Mouse (Mus musculus): ENCODE measurements around the gene Lsm12. TPM values are rescaled to one million over a fixed set of nuclear protein-coding genes. Genes with fewer than 3 reads are reported as not detected.

Gene Lsm12
- polyA plus RNA-seq, 1 experiment from 2014 or later: 103 TPM

DNA sequence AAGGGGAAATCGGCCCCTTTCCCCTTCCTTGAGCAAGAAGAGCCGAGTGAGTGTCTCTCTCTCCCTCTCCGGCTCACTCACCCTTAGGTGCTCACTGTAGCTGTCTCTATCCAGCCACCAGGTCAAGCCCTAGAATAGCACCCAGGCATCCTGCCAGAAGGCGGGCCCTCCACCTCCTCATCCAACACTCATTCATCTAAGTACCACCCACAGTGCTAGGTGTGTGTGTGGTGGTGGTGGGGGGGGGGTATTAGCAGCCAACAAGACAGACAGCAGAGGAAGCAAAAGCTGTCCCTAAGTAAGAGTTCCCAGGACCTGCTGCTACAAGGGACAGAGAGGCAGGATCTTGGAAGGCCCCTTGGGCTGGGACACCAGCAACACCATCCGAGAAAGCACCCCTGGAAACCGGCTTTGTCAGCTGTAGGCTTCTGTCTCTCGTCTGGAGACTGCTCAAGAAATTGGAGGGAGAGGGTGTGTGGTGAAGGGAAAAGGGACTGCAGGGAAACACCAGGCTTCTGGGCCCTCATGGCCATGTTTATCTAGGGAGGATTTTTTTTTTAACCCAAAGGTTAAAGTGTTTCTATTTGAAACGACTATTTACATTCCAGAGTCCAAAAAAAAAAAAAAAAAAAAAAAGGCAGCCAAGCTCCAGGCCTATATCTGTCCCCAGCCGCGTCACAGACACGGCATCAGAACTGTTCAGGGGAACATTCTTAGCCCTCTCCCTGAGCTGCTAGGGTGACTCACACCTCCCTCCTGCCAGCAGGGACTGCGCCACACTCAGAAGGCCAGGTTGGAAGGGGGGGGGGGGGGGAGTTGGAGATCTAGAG is 31.2 kb upstream of the Lsm12 start:
- H3K27me3 ChIP-seq: no peaks in the 10 kb centered on the region
- peaks cover 82% of the 10 kb centered on the region for H3K4me1 ChIP-seq (replicated peaks)

DNA sequence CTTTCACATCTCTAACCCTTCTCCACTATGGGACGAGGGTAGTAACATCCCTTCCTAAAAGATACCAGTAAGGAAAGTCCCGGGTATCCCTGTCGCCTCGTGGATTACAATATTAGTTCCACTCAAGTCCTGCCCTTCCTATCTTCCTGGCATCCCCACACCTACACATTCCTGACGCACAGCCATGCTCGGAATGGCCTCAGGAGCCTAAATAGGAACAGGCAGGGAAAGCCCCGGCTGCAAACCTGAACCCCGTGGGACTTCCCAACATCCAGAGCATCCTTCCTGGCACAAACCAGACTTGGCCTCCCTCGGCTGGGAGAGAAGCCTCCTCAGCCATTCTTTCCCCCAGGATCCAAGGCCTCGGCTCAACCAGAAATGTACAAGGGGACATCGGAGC is 30.4 kb upstream of the Lsm12 start:
- no peak for ATAC-seq (ENCODE audit: insufficient number of reproducible peaks, insufficient read depth, low FRiP score, low TSS enrichment, low read depth)
- Histone ChIP-seq H3K4me2 (0 out of 2 replicates have a peak overlapping the region, but pooled peaks have one; percentile 82), H3K9me3 (no peaks in the 10 kb centered on the region), H3K4me3 (replicated peaks) (no peak overlapping the region), H3K36me3 (peaks cover 3% of the 10 kb centered on the region; the same call in 1 of the 2 replicates), H3K4me1 (replicated peaks) (peaks cover 83% of the 10 kb centered on the region), H3K27ac (peak overlapping the region; percentile 77; the same call in 1 of the 2 replicates), H3K27me3 (no peaks in the 10 kb centered on the region), H3K9ac (replicated peaks) (peak overlapping the region; percentile 18; the same call in 1 of the 2 replicates)
- WGBS: 79% methylated on average over 11 of the region's 11 CpGs

More for the DNA sequence above, 31.2 kb upstream of the Lsm12 start:
- Histone ChIP-seq H3K9ac (replicated peaks) (peak overlapping the region; percentile 27; the same call in 1 of the 2 replicates), H3K27ac (peak overlapping the region; percentile 77), H3K4me2 (peak overlapping the region; percentile 82), H3K9me3 (no peaks in the 10 kb centered on the region), H3K36me3 (peaks cover 10% of the 10 kb centered on the region; the same call in 1 of the 2 replicates), H3K4me3 (replicated peaks) (peak overlapping the region; percentile 41; the same call in 1 of the 2 replicates)
- ATAC-seq (ENCODE audit: insufficient number of reproducible peaks, insufficient read depth, low FRiP score, low TSS enrichment, low read depth): no peak
- WGBS: 46% methylated on average over 12 of the region's 12 CpGs

DNA sequence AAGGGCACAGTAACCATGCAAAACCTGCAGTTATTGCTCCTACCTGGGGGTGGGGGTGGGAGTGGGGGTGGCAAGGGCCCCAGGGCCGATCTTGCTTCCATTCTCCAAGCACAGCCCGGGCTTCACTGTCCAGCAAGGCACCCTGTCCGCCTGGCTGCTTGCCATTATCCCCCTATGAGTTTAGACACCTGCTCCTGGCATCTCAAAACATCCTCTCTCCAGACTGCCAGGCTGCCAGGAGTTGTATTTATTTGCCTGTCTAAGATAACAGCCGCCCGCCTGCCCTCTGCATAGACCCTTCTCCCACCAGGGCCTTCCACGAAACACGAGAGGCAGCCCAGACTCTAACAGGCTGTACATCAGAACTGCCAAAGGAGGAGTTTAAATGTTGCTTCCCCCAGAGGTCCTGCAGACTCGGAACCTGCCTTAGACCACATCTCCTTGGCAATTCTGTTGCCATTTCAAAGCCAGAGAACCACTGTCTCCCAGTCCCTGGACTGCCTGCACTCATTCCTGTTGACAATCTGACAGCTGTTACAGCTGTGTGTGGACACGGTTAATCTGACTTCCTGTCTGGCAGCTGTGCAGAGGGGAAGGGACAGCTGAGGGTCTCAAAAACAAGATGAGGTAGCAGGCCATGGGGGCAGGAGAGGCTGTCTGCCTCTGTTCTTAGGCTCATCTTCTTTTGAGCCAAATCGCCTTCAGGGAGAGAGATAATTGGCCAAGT is 29.5 kb upstream of the Lsm12 start:
- peaks cover 3% of the 10 kb centered on the region; the same call in 1 of the 2 replicates for H3K36me3 ChIP-seq
- H3K9me3 ChIP-seq: no peaks in the 10 kb centered on the region
- ATAC-seq (ENCODE audit: insufficient number of reproducible peaks, insufficient read depth, low FRiP score, low TSS enrichment, low read depth): no peak
- H3K27ac ChIP-seq: peak overlapping the region; percentile 41; the same call in 1 of the 2 replicates
- 58% methylated on average over 10 of the region's 10 CpGs for WGBS
- H3K27me3 ChIP-seq: no peaks in the 10 kb centered on the region
- no peak overlapping the region for H3K9ac ChIP-seq (replicated peaks)
- no peak overlapping the region for H3K4me3 ChIP-seq (replicated peaks)
- peaks cover 81% of the 10 kb centered on the region for H3K4me1 ChIP-seq (replicated peaks)
- H3K4me2 ChIP-seq: no peak overlapping the region

DNA sequence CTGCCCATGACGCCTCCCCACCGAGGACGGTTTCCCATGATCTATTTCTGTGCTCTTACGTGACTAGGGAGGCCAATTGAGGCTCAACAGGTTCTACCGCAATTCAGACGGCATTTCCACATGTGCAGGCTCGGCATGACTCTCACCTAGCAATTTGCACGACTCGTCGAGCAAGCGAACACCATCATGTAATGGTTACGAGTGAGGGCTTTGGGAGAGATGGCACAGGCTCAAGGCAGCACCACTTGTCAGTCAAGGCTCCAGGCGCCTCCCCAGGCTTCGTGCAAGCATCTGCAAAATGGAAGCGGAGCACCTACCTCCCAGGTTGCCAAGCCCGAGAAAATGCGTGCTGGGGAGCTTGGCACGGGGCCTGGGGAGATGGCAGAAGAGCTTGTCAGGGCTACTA is 26.8 kb upstream of the Lsm12 start:
- no peak overlapping the region for H3K9ac ChIP-seq (replicated peaks)
- 61% methylated on average over 18 of the region's 18 CpGs for WGBS
- H3K4me3 ChIP-seq (replicated peaks): no peak overlapping the region
- no peaks in the 10 kb centered on the region for H3K27me3 ChIP-seq
- no peak overlapping the region for H3K4me2 ChIP-seq
- H3K27ac ChIP-seq: no peak overlapping the region
- no peak for ATAC-seq (ENCODE audit: insufficient number of reproducible peaks, insufficient read depth, low FRiP score, low TSS enrichment, low read depth)
- H3K9me3 ChIP-seq: no peaks in the 10 kb centered on the region
- H3K36me3 ChIP-seq: peaks cover 3% of the 10 kb centered on the region; the same call in 1 of the 2 replicates
- peaks cover 76% of the 10 kb centered on the region for H3K4me1 ChIP-seq (replicated peaks)

DNA sequence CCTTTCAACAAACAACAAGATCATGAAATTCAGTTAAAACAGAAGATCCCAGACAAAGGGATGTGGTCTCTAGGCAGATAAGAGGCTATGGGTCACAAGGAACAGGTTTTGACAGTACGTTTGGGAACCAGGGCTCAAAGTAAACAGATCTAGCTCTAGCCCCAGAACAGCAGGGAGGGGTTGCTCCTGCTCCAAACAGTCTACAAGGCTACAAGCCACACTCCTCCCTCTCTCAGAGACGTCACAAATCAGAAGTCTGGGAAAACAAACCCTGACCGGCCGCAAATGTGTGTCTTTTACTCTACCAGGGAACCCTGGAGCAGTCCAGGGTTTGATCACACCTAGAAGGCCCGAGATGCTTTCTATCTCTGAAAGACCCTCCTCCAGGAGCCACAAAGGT is 25.9 kb upstream of the Lsm12 start:
- H3K9me3 ChIP-seq: no peaks in the 10 kb centered on the region
- H3K4me1 ChIP-seq (replicated peaks): peaks cover 73% of the 10 kb centered on the region
- peaks cover 12% of the 10 kb centered on the region for H3K36me3 ChIP-seq
- H3K9ac ChIP-seq (replicated peaks): peak overlapping the region; percentile 2; the same call in 1 of the 2 replicates
- WGBS: 40% methylated on average over 5 of the region's 5 CpGs
- H3K27me3 ChIP-seq: no peaks in the 10 kb centered on the region
- ATAC-seq (ENCODE audit: insufficient number of reproducible peaks, insufficient read depth, low FRiP score, low TSS enrichment, low read depth): no peak
- H3K4me2 ChIP-seq: no peak overlapping the region
- 0 out of 2 replicates have a peak overlapping the region, but pooled peaks have one; percentile 1 for H3K27ac ChIP-seq
- no peak overlapping the region for H3K4me3 ChIP-seq (replicated peaks)

DNA sequence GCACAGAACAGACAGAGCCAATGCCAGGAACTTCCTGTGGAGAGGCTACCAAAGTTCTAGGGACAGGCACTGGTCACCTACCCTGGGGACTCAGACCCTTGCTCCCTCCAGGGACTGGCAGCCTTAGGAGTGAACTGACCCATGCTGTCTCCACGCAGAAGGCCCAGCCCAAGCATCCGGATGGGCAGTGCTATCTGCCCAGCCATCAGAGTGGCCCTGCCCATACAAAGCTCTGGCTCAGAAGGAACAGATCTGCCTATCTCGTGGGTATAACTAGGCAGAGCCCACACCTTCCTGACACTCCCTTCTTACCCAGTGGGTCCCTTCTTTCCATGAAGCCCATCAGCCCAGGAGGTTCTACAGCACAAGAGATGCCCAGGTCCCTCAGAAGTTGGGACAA is 25.1 kb upstream of the Lsm12 start:
- WGBS: 68% methylated on average over 3 of the region's 3 CpGs
- peaks cover 21% of the 10 kb centered on the region for H3K36me3 ChIP-seq
- no peak overlapping the region for H3K9ac ChIP-seq (replicated peaks)
- peaks cover 64% of the 10 kb centered on the region for H3K4me1 ChIP-seq (replicated peaks)
- no peak for ATAC-seq (ENCODE audit: insufficient number of reproducible peaks, insufficient read depth, low FRiP score, low TSS enrichment, low read depth)
- no peak overlapping the region for H3K4me2 ChIP-seq
- no peaks in the 10 kb centered on the region for H3K9me3 ChIP-seq
- no peak overlapping the region for H3K4me3 ChIP-seq (replicated peaks)
- H3K27ac ChIP-seq: no peak overlapping the region
- no peaks in the 10 kb centered on the region for H3K27me3 ChIP-seq

DNA sequence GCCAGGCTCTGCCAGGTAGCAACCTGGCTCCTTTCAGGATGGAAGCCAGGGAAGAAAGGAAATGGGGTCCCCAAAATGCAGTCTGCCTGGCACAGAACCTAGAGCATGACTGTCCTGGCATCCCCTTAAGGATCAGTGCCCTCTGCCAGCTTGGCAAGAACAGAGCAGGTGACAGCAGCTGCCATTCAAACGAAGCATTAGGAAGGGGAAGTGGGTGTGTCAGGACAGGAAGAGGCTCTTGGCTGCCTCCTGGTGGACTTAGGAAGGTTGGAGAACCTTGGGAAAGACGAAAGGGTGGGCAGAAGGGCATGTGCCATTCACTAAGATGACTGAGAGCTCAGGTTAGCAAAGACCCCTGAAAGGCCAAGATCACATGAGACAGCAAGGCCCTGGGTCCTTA is 24.6 kb upstream of the Lsm12 start:
- peaks cover 25% of the 10 kb centered on the region for H3K36me3 ChIP-seq
- H3K27me3 ChIP-seq: no peaks in the 10 kb centered on the region
- no peak overlapping the region for H3K9ac ChIP-seq (replicated peaks)
- H3K27ac ChIP-seq: no peak overlapping the region
- no peak for ATAC-seq (ENCODE audit: insufficient number of reproducible peaks, insufficient read depth, low FRiP score, low TSS enrichment, low read depth)
- no peaks in the 10 kb centered on the region for H3K9me3 ChIP-seq
- peaks cover 60% of the 10 kb centered on the region for H3K4me1 ChIP-seq (replicated peaks)
- no peak overlapping the region for H3K4me3 ChIP-seq (replicated peaks)
- WGBS: 20% methylated on average over 2 of the region's 2 CpGs
- H3K4me2 ChIP-seq: no peak overlapping the region

DNA sequence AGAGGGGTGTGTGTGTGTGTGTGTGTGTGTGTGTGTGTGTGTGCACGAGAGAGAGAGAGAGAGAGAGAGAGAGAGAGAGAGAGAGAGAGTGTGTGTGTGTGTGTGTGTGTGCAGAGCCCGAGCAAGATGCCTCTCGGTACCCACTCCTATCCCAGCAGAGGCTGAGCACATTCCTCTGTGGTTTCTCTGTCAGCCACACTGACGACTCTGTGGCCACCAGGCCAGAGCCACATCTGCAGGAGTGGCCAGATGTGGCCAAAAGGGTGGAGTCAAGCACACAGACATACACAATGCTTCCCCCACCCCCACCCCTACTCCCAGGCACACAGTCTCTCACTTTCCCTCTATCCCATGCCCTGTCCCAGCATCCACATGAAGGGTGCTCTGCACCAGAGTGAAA is 23.8 kb upstream of the Lsm12 start:
- Histone ChIP-seq H3K4me1 (replicated peaks) (peaks cover 51% of the 10 kb centered on the region), H3K4me2 (no peak overlapping the region), H3K36me3 (peaks cover 34% of the 10 kb centered on the region), H3K27ac (peak overlapping the region; percentile 62; the same call in 1 of the 2 replicates), H3K27me3 (no peaks in the 10 kb centered on the region), H3K9me3 (no peaks in the 10 kb centered on the region), H3K4me3 (replicated peaks) (no peak overlapping the region), H3K9ac (replicated peaks) (no peak overlapping the region)
- WGBS: 69% methylated on average over 3 of the region's 4 CpGs
- ATAC-seq (ENCODE audit: insufficient number of reproducible peaks, insufficient read depth, low FRiP score, low TSS enrichment, low read depth): no peak

DNA sequence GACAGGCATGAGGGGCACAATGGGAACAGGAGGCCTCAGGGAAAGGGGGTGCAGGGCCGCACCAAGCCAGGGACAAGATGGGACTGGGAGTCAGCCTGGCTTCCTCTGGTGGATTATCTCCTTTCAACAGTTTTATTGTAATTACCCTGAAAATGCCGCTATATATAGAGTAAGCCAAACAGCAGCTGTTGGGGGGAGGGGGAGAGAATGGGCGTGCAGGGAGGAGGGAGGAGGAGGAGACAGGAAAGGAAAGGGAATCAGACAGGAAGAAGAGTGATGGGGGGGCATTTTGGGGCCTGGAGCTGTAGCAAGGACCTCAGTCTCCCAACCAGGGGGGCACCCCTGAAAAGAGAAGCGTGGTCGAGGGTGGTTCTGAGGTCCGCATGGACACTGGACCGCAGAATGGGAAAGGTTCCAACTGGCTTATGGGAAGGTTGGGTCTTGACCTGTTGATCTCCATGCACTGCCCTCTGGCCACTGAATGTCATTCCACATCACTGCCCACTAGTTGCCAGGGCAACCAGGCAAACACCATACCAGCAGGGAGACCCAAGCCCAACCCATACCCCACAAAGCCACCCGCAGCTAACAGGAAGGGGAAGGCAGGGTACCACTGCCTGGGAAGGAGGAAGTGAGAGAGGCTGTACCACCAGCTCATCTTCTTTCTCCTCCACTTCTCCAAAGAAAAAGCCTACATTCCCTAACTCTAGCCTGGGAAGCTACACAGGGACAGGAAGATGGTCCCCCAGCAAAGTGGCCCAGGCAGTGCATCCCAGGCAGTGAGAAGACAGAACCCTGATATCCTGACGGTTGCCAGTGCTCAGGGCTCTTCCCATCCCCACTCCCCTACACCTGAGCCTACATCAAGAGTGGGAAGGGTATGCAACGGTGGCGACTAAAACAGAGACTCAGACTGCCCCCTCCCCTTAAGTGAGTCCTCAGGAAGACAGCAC is 23.0 kb upstream of the Lsm12 start:
- Histone ChIP-seq H3K4me1 (replicated peaks) (peaks cover 45% of the 10 kb centered on the region), H3K27ac (peak overlapping the region; percentile 50; the same call in 1 of the 2 replicates)
- peak; percentile 18; the same call in 1 of the 2 replicates for ATAC-seq (ENCODE audit: insufficient number of reproducible peaks, insufficient read depth, low FRiP score, low TSS enrichment, low read depth)

DNA sequence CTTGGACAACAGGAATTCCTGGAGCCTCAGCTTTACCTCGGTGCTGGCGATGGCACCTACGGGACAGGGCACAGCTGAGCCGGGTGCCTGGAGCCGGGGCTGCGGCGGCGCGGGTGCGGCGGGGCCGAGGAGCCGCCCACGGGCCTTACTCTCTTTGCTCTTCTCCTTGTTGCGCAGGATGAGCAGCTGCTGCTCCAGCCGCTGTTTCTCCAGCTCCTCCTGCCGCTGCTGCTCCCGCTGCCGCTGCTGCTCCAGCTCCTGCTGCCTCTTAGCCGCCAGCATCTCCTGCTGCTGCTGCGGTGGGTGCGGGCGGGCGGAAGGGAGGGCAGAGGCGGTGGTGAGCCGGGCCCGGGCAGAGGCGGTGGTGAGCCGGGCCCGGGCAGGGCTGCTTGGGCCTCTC is 21.4 kb upstream of the Lsm12 start:
- WGBS: 55% methylated on average over 28 of the region's 30 CpGs
- H3K9ac ChIP-seq (replicated peaks): no peak overlapping the region; the same call in 1 of the 2 replicates
- no peak overlapping the region for H3K4me3 ChIP-seq (replicated peaks)

More for the DNA sequence above, 23.0 kb upstream of the Lsm12 start:
- Histone ChIP-seq H3K27me3 (no peaks in the 10 kb centered on the region), H3K36me3 (peaks cover 41% of the 10 kb centered on the region), H3K9me3 (no peaks in the 10 kb centered on the region), H3K4me3 (replicated peaks) (no peak overlapping the region), H3K4me2 (no peak overlapping the region), H3K9ac (replicated peaks) (no peak overlapping the region)
- WGBS: 60% methylated on average over 11 of the region's 11 CpGs

More for the DNA sequence above, 21.4 kb upstream of the Lsm12 start:
- Histone ChIP-seq H3K27me3 (no peaks in the 10 kb centered on the region), H3K27ac (no peak overlapping the region), H3K4me2 (no peak overlapping the region), H3K9me3 (no peaks in the 10 kb centered on the region), H3K4me1 (replicated peaks) (peaks cover 38% of the 10 kb centered on the region), H3K36me3 (peaks cover 54% of the 10 kb centered on the region)
- no peak for ATAC-seq (ENCODE audit: insufficient number of reproducible peaks, insufficient read depth, low FRiP score, low TSS enrichment, low read depth)
